Mouse (Mus musculus) spleen, postnatal 14 days (tissue): Measurements from ENCODE around the gene Elk3.
A peak's percentile ranks its signal among the peaks of the same experiment; 100 is the strongest.
"Not testable (repeated sequence)": the region's sequence is repeated elsewhere in the genome, so short reads cannot be mapped to it uniquely, and the experiment has no call there.

Source experiments
- DNase-seq, 2 experiments: peaks; one replicate each; pipeline ENCODE4 v3.0.0; 2021 to 2022; ENCODE audit warnings: low spot score in 2 of 2

Elk3 gene

DNA sequence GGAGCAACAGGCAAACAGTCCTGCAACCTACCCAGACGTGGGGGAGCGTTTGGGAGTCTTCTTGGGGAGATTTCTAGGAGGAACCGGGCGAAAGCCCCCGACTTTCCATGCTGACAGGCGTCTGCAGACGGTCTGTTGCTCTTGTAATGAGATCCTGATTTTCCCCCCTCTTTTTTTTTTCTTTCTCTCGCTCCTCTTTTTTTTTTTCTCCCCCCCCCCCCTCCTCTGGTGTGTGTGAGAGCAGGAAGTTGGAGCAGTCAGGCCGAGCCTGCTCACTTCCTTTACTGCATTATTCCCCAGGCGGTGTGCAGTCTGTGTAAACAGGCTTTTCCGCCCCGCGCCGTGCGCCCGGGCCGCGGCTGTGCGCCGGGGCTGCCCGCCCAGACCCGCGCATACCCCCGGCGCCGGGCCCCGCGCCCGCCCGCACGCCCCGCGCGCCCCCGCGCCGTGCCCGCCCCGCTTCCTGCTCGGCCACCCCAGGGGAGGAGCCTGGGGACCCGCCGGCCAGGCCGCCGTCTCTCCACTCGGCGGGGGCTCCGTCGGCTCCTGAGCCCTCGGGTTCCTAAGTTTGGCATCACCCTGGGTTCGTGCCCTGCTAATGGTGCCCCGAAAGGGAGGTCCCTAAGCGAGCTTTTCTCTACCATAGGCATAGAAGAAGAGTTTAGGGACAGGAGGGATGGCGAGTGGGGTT lies at the start of gene Elk3:
Elk3 (minus strand) TSS at position 415 of the 691 bp plus-strand sequence.
- peak; percentile 41 to 53 for DNase-seq

DNA sequence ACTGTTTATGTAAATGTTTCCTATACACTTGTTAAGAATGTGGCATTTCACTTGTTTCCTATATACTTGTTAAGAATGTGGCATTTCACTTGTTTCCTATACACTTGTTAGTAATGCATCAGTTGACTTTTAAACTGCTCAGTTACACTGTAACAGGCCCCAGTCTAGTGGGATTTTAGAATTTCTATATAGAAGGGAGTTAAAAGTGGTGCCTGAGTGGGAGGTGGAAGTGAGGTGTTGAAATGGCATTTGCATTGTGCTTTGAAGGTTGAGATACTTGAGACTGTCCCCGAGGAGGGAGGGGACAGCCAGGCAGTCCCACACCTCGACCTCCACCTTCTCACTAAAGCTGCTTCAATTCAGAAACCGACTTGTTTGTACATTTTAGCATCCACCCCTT lies 49.7 kb upstream of the Elk3 start:
- DNase-seq = no peak

DNA sequence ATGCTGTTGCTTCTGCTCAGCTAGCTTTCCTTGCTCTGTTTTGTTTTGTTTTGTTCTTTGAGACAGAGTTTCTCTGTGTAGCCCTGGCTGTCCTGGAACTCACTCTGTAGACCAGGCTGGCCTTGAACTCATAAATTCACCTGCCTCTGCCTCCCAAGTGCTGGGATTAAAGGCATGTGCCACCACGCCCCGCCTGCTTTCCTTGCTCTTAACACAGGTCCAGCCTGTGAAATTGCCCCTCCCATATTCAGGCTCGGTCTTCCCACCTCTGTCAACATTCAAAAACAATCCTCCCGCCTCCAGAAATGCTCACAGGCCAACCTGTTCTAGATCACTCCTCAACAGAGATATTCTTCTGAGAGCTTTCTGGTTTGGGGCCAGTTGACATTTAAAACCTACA lies 49.3 kb upstream of the Elk3 start:
- not testable (repeated sequence) for DNase-seq

DNA sequence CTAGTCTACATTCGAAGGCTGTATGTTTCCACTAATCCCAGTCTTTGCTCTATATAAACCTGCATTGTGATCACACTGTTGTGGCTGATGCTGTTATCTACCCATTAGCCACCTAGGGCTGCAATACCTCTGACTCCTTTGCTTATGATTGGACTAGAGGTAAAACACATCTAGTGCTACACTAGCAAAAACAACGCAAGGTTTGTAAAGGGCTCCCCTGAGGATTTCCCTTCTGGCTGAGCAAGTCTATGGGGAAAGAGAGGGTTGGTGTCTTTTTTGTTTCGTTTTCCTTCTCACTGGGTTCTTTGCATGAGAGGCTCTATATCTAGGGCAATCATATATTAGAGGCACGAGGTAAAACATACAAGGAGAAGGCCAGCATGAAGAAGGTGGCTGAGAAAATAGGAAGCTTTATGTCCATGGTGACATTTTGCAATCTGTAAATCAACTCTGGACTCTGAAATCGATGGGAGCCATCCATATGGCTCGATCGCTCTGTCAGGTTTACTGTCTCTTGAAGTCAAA lies 48.5 kb upstream of the Elk3 start:
- no peak for DNase-seq

- DNase-seq = no peak
Measured at GRCm38 (mm10) chr10:93358878-93359277, 47.9 kb upstream of the Elk3 start.

DNA sequence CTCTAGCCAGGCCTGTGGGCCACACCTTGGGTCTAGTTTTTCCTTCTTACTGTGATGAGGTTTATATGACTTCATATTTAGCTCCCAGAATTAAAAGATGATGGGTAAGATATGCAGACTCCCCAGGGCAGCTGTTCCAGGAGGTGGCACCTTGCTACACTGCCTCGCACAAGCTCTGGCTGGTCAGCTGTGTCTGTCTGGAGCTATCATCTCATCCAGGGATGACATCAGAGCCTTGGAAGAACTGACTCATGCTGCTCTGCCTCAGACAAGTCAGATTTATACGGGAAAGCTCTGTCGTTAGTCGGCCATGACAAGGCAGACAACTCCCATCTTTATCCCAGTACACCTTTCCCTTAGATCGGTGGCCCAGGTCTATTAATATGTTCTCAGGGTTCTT lies 46.2 kb upstream of the Elk3 start:
- DNase-seq = no peak

DNA sequence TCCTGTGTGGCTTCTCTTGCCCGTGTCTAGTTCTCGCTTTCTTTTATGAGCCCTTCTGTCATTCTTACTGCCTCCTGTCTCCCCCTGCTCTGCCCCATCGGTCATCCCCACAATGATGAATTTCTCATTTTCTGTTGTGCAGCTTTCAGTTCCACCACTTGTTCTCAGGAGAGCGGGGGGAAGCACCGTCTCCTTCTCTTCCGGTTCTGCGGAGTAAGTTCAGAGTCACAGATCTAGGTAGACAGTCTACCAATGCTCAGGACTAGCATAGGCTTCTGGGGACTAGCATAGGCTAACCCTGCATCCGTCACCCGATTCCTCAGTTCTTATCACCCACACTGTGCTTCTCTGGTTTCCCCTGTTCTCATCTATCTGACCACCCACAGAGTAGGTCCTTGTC lies 45.2 kb upstream of the Elk3 start:
- DNase-seq = no peak

DNA sequence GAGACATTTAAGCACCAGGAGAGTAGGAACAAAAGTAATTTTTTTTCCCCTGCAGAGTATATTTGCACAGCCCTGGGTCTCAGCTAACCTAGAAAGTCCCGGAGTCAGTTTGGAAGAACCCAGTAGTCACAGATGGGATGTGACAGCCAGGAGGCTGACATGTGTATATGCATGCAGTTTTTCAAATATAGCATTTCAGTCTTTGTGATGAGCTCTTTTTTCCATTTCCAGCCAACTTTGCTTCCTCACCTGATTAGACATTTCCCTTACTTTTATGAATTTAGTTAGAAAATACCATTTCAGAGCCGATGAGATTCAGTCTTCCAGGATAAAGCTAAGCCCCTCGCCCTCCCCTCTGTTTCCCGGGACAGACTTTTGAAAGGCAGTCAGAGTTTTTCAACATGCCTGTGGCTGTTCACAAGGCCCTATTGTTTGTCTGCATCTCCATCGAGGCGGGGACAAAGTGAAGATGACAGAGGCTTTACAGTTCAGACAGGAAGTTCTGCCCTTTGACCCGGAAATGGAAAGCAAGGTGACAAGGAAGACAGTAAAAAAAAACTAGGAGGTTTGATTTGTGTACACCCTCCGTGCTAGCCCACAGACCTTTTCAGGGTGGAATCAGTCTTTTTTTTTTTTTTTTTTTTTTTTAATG lies 44.5 kb upstream of the Elk3 start:
- DNase-seq = no peak

GRCm38 (mm10) chr10:93353545-93354326 lies 42.8 kb upstream of the Elk3 start:
- DNase-seq = peak in 1 of 2 experiments; percentile 5

DNA sequence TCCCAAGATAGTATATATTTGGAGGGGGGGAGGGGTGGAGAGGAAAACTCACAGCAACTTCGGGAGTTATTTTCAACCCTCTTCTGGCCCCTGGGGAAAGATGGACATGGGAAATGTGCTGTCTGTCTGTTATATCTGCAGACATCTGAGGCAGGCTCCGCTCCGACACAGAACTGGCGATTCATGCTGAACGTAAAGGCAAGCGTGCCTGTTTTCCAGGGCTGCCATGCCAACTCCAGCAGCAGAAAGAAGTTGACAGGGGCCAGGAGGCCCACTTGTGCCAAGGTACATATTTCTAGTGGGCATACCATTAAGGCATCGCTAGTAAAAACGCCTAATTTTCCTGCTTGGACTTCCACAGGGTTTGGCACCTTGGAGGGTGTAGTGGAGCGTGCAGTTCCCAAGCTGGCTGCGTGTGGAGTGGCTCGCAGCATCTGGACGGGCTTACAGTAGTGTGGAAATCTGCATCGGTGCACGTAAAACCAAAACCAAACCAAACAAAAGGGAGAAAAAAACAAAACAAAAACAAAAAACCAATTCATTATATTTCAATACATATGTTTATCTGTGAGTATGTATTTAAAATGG lies 37.1 kb upstream of the Elk3 start:
- DNase-seq = no peak

DNA sequence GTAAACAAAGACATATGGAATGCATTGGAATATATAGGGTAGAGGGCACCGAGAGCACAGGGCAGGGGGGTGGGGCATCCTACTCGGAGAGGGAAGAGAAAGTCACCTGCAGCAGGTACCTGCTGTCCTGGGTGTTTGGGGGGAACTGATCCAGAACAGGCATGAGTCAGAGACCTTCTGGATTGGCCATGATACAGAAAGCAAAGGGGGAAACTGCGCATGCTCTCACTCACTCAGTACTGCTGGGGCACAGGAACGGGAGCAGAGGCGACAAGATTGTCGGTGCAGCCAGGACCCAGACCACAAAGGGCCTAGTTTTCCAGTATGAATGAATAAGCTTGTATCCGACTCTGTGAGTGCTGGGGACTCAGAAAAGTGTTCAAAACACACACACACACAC lies 36.5 kb upstream of the Elk3 start:
- DNase-seq = no peak

GRCm38 (mm10) chr10:93346208-93346936 lies 35.4 kb upstream of the Elk3 start:
- DNase-seq = no peak

- DNase-seq = no peak
Measured at GRCm38 (mm10) chr10:93345497-93345896, 34.6 kb upstream of the Elk3 start.

DNA sequence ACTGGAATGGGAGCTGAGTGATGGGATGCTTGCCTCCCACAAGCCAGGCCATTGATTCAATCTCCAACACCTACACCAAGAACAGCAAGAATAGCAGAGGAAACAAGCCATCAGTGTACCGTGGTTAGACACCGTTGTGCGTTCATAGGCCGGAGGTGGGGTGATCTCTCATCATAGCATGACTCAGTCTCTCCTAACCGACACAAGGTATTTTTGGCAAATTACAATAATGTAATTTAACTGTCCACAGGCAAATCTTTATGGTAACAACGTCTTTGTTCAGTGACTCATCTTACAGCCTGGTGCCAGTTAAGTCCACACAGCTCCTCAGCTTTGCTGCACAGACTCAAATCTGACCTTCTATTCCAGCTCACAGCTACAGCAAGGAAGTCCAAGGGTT lies 32.5 kb upstream of the Elk3 start:
- no peak for DNase-seq

- no peak for DNase-seq
Measured at GRCm38 (mm10) chr10:93342986-93343385, 32.1 kb upstream of the Elk3 start.

DNA sequence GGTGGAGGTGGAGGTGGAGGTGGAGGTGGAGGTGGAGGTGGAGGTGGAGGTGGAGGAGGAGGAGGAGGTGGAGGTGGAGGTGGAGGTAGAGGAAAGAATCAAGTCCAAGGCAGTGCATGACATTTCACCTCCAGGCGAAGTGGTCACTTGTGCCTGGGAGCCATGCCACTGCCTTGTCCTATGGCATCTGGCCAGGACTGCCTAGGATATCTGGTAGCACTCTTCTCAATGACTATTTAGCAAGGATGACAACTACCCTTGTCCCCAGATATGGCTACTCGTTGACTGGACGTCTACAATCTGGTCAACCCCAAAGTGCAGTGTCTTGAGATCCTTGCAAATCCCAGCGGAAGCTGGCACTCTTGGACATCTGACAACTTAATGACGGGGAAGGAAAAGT lies 27.6 kb upstream of the Elk3 start:
- DNase-seq = no peak

DNA sequence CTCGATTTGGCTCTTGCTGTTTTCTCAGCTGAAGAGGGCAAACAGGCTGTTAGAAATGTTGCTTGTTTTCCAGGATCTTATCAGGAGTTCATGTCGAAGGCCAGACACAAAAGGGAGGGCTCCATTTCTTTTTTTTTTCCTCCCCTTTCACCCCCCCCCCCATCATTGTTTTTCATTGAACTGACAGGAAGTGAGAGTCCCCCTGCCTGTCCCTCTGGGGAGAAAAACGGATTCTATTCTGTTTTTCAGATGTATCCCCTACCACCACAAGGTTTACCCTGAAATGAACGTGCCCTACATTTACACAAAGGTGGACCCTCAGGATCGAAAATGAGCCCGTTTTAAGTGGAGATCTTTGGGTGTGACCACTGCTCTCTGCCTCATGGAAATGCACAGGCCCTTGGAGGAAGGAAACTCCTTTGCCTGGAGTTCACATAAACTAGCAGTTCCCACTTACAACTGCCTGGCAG lies 25.6 kb upstream of the Elk3 start:
- no peak for DNase-seq

DNA sequence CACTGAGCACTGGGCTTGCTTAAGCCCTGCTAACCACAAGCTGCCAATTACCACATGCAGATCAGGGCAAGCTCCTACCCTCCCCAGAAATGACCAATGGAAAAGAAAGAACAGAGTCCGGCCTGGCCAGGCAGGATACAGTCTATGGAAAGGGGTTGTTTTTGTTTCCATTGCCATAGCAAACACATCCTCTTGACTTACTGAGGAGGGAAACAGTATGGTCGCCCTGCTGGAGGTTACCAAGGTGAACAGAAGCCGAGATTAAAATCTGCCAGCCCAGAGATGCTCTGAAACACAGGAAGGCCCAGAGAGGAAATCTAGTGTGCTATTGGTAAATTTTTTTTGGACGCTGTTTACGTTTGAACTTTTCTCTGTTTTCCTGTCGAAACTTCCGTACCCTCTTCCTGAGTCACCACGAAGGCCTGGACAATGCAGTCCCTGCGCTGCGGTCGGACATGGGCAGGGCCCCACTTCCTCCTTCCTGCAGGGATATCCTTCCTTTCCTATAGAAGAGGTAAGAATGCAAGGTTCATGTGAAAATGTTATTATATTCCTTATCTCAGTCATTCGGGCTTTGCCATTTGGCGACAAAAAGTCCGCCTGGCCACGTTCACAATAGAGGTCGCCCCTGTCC lies 25.0 kb upstream of the Elk3 start:
- peak in 1 of 2 experiments; percentile 26 for DNase-seq

DNA sequence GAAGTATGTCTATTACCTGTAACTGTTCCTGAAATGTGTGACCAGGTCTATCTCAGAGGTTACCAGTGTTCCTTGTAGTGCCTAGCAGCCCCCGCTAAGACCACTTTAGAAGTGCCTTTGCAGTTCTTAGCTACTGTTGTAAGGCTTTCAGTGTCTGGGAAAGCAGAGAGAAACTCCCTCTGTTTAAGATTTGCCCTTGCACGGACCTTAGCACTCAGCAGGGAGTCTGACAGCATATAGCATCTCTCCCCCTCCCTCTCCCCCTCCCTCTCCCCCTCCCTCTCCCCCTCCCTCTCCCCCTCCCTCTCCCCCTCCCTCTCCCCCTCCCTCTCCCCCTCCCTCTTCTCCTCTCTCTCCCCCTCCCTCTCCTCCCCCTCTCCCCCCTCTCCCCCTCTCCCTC lies 24.1 kb upstream of the Elk3 start:
- no peak for DNase-seq

DNA sequence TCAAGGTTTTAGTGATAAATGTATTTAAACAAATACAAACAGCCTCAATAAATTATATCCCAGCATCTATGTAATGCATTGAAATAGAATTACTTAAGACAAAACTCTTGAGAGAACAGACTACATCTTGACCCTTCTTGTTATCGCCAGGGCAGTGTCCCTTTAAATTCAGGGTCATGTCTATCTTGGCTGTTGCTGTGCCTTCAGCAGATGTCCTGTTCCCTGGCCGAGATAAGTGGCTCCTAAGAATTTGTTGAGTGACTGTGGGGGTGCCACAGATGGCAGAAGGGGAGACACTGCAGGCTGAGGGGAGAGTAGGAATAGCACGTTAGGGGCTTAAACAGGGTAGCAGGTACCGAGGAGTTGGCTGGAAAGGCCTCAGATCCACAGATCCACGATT lies 22.3 kb upstream of the Elk3 start:
- no peak for DNase-seq

DNA sequence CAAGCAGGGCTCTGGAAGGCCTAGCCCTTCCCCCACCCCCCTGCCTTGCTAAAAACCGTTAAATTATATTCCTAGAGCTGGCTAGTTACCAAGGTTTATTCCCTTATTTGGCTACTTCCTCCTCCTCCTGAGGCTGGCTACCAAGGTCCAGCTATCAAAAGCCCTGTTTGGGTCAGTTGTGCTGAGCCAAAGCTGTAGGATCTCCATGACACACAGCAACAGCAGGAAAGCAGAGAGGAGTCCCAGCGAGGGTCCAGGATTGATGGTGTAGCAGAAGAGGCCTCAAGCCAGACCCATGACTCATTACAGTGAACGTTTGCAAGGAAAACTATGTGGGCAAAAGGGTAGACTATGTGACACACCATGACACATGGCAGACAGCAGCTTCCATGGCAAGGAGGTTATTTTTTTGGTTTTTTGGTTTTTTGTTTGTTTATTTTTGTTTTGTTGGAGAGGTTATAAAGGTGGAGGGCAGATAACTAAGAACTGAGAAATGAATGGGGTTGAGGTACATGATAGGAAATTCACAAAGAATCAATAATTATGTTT lies 21.4 kb upstream of the Elk3 start:
- DNase-seq = no peak
